Mouse (Mus musculus) MEL (cell line): ENCODE results near the gene Frem1. TPM values are rescaled to one million over a fixed set of nuclear protein-coding genes. Genes with fewer than 3 reads are reported as not detected.

ENCODE experiments used
- DNase-seq: peaks from one replicate; pipeline ENCODE4 v3.0.0; 2011; ENCODE audit warnings: low read depth, low spot score
- H3K27ac ChIP-seq: 2 replicates; pipeline ENCODE4 v1.5.1; 2012; ENCODE audit warnings: low read depth, mild to moderate bottlenecking, control low read depth, low read length, moderate library complexity; ENCODE audit not compliant: control insufficient read depth
- H3K27me3 ChIP-seq, 2 experiments: fragments of 150-350 bp in 1 of 2; sonication (generic) in 1 of 2; 2 replicates each; pipeline ENCODE4 v1.6.1; 2012; ENCODE audit warnings: low read length in 2 of 2, mild to moderate bottlenecking in 2 of 2, improper control_type of control experiment in 1 of 2, moderate library complexity in 1 of 2; ENCODE audit not compliant: insufficient read depth in 2 of 2, control insufficient read depth in 1 of 2
- H3K36me3 ChIP-seq, 2 experiments: 2 replicates each; pipeline ENCODE4 v1.6.1; 2012 to 2014; ENCODE audit warnings: low read length in 2 of 2, improper control_type of control experiment in 1 of 2, inconsistent platforms in 1 of 2, mild to moderate bottlenecking in 1 of 2; ENCODE audit not compliant: insufficient read depth in 2 of 2, control insufficient read depth in 1 of 2
- H3K4me1 ChIP-seq, 2 experiments: fragments of 150-350 bp in 1 of 2; sonication (generic) in 1 of 2; 2 replicates each; pipeline ENCODE4 v1.6.1; 2012; ENCODE audit warnings: low read length in 2 of 2, improper control_type of control experiment in 1 of 2, mild to moderate bottlenecking in 1 of 2; ENCODE audit not compliant: insufficient read depth in 2 of 2, control insufficient read depth in 1 of 2
- H3K4me3 ChIP-seq, 2 experiments: fragments of 150-350 bp in 1 of 2; sonication (generic) in 1 of 2; 2 replicates each; pipeline ENCODE4 v1.5.1; 2012; ENCODE audit warnings: low read depth in 2 of 2, low read length in 2 of 2, mild to moderate bottlenecking in 2 of 2, moderate library complexity in 2 of 2, control low read depth in 1 of 2, improper control_type of control experiment in 1 of 2; ENCODE audit not compliant: control insufficient read depth in 1 of 2, insufficient read depth in 1 of 2
- H3K79me2 ChIP-seq: 2 replicates; pipeline ENCODE4 v1.6.1; 2012; ENCODE audit warnings: mild to moderate bottlenecking, low read length, moderate library complexity; ENCODE audit not compliant: control insufficient read depth, poor library complexity, insufficient read depth
- H3K9ac ChIP-seq: 2 replicates; pipeline ENCODE4 v1.6.1; 2012; ENCODE audit warnings: low read depth, mild to moderate bottlenecking, control low read depth, low read length, moderate library complexity; ENCODE audit not compliant: control insufficient read depth, poor library complexity, severe bottlenecking
- H3K9me3 ChIP-seq: fragments of 150-350 bp; sonication (generic); replicated peaks from 2 replicates; pipeline ENCODE4 v1.6.1; 2012; ENCODE audit warnings: mild to moderate bottlenecking, low read length, improper control_type of control experiment, moderate library complexity; ENCODE audit not compliant: insufficient read depth
- BHLHE40 ChIP-seq: IDR thresholded peaks from 2 replicates; pipeline ENCODE4 v1.6.1; 2012; ENCODE audit warnings: low read depth, mild to moderate bottlenecking, inconsistent platforms, low read length, improper control_type of control experiment, borderline replicate concordance
- CHD2 ChIP-seq: IDR thresholded peaks from 2 replicates; pipeline ENCODE4 v1.6.1; 2011; ENCODE audit warnings: low read length, improper control_type of control experiment
- CTCF ChIP-seq, 3 experiments: IDR thresholded peaks in 2 of 3; conservative IDR thresholded peaks in 1 of 3; 2 replicates each; pipeline ENCODE4 v1.5.1; 2011 to 2012; ENCODE audit warnings: low read length in 3 of 3, low read depth in 2 of 3, mild to moderate bottlenecking in 2 of 3, improper control_type of control experiment in 1 of 3, inconsistent platforms in 1 of 3, mixed read lengths in 1 of 3, moderate library complexity in 1 of 3; ENCODE audit not compliant: control insufficient read depth in 1 of 3, insufficient read depth in 1 of 3, poor library complexity in 1 of 3, severe bottlenecking in 1 of 3
- ELF1 ChIP-seq: IDR thresholded peaks from 2 replicates; pipeline ENCODE4 v1.6.1; 2014; ENCODE audit warnings: low read depth, mild to moderate bottlenecking, inconsistent platforms, low read length, improper control_type of control experiment, moderate library complexity
- EP300 ChIP-seq, 2 experiments: IDR thresholded peaks; 2 replicates each; pipeline ENCODE4 v1.6.1; 2011; ENCODE audit warnings: improper control_type of control experiment in 2 of 2, low read length in 2 of 2, low read depth in 1 of 2, mild to moderate bottlenecking in 1 of 2
- GABPA ChIP-seq: IDR thresholded peaks from 2 replicates; pipeline ENCODE4 v1.6.1; 2012; ENCODE audit warnings: low read depth, mild to moderate bottlenecking, inconsistent platforms, low read length, improper control_type of control experiment, moderate library complexity
- GATA1 ChIP-seq: IDR thresholded peaks from 2 replicates; pipeline ENCODE4 v1.6.1; 2011; ENCODE audit warnings: low read depth, low read length, improper control_type of control experiment
- HCFC1 ChIP-seq: IDR thresholded peaks from 2 replicates; pipeline ENCODE4 v1.6.1; 2012; ENCODE audit warnings: low read depth, mild to moderate bottlenecking, inconsistent platforms, low read length, improper control_type of control experiment, moderate library complexity
- MAFK ChIP-seq: IDR thresholded peaks from 2 replicates; pipeline ENCODE4 v1.6.1; 2011; ENCODE audit warnings: low read depth, mild to moderate bottlenecking, low read length, improper control_type of control experiment, borderline replicate concordance
- MAZ ChIP-seq: IDR thresholded peaks from 2 replicates; pipeline ENCODE4 v1.6.1; 2012; ENCODE audit warnings: low read depth, mild to moderate bottlenecking, inconsistent platforms, low read length, improper control_type of control experiment
- MEF2A ChIP-seq: IDR thresholded peaks from 2 replicates; pipeline ENCODE4 v1.6.1; 2014; ENCODE audit warnings: low read depth, mild to moderate bottlenecking, inconsistent platforms, low read length, improper control_type of control experiment; ENCODE audit not compliant: poor library complexity, insufficient replicate concordance, severe bottlenecking; ENCODE audit errors: extremely low read depth
- MYC ChIP-seq: IDR thresholded peaks from 2 replicates; pipeline ENCODE4 v1.6.1; 2011; ENCODE audit warnings: low read depth, mild to moderate bottlenecking, low read length, improper control_type of control experiment, moderate library complexity
- NELFE ChIP-seq: IDR thresholded peaks from 2 replicates; pipeline ENCODE4 v1.6.1; 2011; ENCODE audit warnings: low read depth, low read length, improper control_type of control experiment
- NRF1 ChIP-seq: IDR thresholded peaks from 2 replicates; pipeline ENCODE4 v1.6.1; 2014; ENCODE audit warnings: low read depth, mild to moderate bottlenecking, inconsistent platforms, low read length, improper control_type of control experiment, moderate library complexity; ENCODE audit not compliant: poor library complexity, insufficient read depth, severe bottlenecking
- POLR2AphosphoS2 ChIP-seq: IDR thresholded peaks from 2 replicates; pipeline ENCODE4 v1.6.1; 2011; ENCODE audit warnings: low read length, improper control_type of control experiment
- POLR2AphosphoS5 ChIP-seq: IDR thresholded peaks from 2 replicates; pipeline ENCODE4 v1.6.1; 2012; ENCODE audit warnings: low read depth, borderline replicate concordance, mild to moderate bottlenecking, inconsistent platforms, low read length, moderate library complexity, mixed read lengths
- RAD21 ChIP-seq: IDR thresholded peaks from 2 replicates; pipeline ENCODE4 v1.6.1; 2011; ENCODE audit warnings: mild to moderate bottlenecking, low read depth, low read length, improper control_type of control experiment
- RCOR1 ChIP-seq: IDR thresholded peaks from 2 replicates; pipeline ENCODE4 v1.6.1; 2012; ENCODE audit warnings: low read depth, mild to moderate bottlenecking, inconsistent platforms, low read length, improper control_type of control experiment
- SIN3A ChIP-seq: IDR thresholded peaks from 2 replicates; pipeline ENCODE4 v1.6.1; 2012; ENCODE audit warnings: low read length, improper control_type of control experiment, inconsistent platforms
- TBP ChIP-seq: IDR thresholded peaks from 2 replicates; pipeline ENCODE4 v1.8.0; 2011; ENCODE audit warnings: low read depth, low read length, improper control_type of control experiment
- TCF12 ChIP-seq: IDR thresholded peaks from 2 replicates; pipeline ENCODE4 v1.6.1; 2014; ENCODE audit warnings: low read depth, mild to moderate bottlenecking, inconsistent platforms, low read length, improper control_type of control experiment, moderate library complexity
- USF1 ChIP-seq: IDR thresholded peaks from 2 replicates; pipeline ENCODE4 v1.6.1; 2014; ENCODE audit warnings: low read depth, mild to moderate bottlenecking, inconsistent platforms, low read length, improper control_type of control experiment, moderate library complexity
- USF2 ChIP-seq, 2 experiments: IDR thresholded peaks; 2 replicates each; pipeline ENCODE4 v1.6.1; 2011 to 2012; ENCODE audit warnings: improper control_type of control experiment in 2 of 2, low read length in 2 of 2, borderline replicate concordance in 1 of 2, inconsistent platforms in 1 of 2, low read depth in 1 of 2, mild to moderate bottlenecking in 1 of 2; ENCODE audit not compliant: insufficient read depth in 1 of 2
- ZKSCAN1 ChIP-seq: IDR thresholded peaks from 2 replicates; pipeline ENCODE4 v1.6.1; 2012; ENCODE audit warnings: low read depth, mild to moderate bottlenecking, inconsistent platforms, low read length, improper control_type of control experiment, moderate library complexity
- ZMIZ1 ChIP-seq: IDR thresholded peaks from 2 replicates; pipeline ENCODE4 v1.6.1; 2012; ENCODE audit warnings: low read depth, mild to moderate bottlenecking, inconsistent platforms, low read length, improper control_type of control experiment, moderate library complexity
- polyA plus RNA-seq, 2 experiments: library from polyadenylated mRNA; stranded (reverse) in 1 of 2; unstranded in 1 of 2; fragments of >175 nt in 1 of 2; fragments of >200 nt in 1 of 2; gene quantifications; 2 replicates each; pipeline versions ENCODE4 v1.2.1 to v1.2.4; 2012; ENCODE audit warnings: low replicate concordance in 2 of 2, low read depth in 1 of 2; ENCODE audit not compliant: insufficient read length in 2 of 2, insufficient read depth in 1 of 2, missing spikeins in 1 of 2
- total RNA-seq: library from RNA; depleted of rRNA; stranded (reverse); fragments of 300-350 nt; gene quantifications from 2 replicates; pipeline ENCODE4 v1.2.3, GENCODE M21; 2012

The Frem1 gene
- total and polyA plus RNA-seq, 3 experiments, result not detected

DNA sequence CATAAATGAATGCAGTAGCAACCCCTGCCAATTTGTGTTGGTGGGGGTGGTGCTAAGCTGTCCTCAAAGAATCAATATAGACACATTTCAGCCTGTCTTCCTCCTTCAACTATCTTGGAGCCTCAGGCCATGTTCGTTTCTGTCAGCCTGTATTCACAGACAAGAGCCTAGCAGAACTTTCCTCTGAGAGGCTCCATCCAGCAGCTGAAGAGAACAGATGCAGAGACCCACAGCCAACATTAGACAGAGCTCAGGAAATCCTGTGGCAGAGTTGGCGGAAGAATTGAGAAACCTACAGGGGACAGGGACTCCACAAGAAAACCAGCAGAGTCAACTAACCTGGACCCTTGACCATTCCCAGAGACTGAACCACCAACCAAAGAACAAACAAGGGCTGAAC is 3.3 kb upstream of the Frem1 start:
- Histone ChIP-seq H3K9ac (no peak overlapping the region), H3K9me3 (no peaks in the 10 kb centered on the region), H3K4me1 (no peaks in the 10 kb centered on the region), H3K27ac (no peak overlapping the region), H3K79me2 (no peaks in the 10 kb centered on the region), H3K4me3 (no peak overlapping the region), H3K27me3 (no peaks in the 10 kb centered on the region), H3K36me3 (no peaks in the 10 kb centered on the region)
- TF ChIP-seq SIN3A (no peak), CHD2 (no peak), NRF1 (no peak), EP300 (IDR thresholded peaks at IDR 0.05; ENCODE audit: low read depth in 1 of 2, low read length in 2 of 2) (no peak), POLR2AphosphoS5 (no peak), RCOR1 (no peak), MAZ (no peak), TBP (no peak)
- no peak for DNase-seq

DNA sequence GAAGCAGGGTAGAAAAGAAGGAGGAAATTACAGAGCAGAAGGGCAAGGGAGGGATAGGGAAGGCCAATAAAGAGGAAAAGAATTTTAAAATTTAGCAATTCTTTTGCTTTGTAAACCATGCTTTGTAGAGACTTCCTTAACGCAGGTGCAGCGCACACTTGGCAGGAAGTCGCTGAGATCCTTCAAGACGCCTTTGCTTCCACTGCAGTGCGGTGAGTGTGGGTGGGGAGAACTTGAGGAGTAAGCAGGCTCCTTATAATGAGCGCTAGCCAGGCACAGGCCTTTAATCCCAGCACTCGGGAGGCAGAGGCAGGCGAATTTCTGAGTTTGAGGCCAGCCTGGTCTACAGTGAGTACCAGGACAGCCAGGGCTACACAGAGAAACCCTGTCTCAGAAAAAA is 1.1 kb upstream of the Frem1 start:
- no peak overlapping the region for H3K27ac ChIP-seq
- no peaks in the 10 kb centered on the region for H3K27me3 ChIP-seq
- no peaks in the 10 kb centered on the region for H3K79me2 ChIP-seq
- no peak overlapping the region for H3K4me3 ChIP-seq
- no peak for TF ChIP-seq TBP
- no peak for TF ChIP-seq BHLHE40
- no peak for TF ChIP-seq RAD21
- TF ChIP-seq SIN3A, result no peak
- TF ChIP-seq RCOR1, result no peak
- TF ChIP-seq ELF1, result no peak
- TF ChIP-seq ZKSCAN1, result no peak
- no peak for TF ChIP-seq CTCF (IDR thresholded peaks at IDR 0.05 in 2 of 3, conservative IDR thresholded peaks at IDR 0.05 in 1 of 3; ENCODE audit: control insufficient read depth in 1 of 3, insufficient read depth in 1 of 3, low read depth in 2 of 3, low read length in 3 of 3, poor library complexity in 1 of 3, severe bottlenecking in 1 of 3)
- TF ChIP-seq ZMIZ1, result no peak
- no peak for TF ChIP-seq GABPA
- TF ChIP-seq TCF12, result no peak
- no peaks in the 10 kb centered on the region for H3K4me1 ChIP-seq
- H3K9ac ChIP-seq, result no peak overlapping the region
- no peaks in the 10 kb centered on the region for H3K36me3 ChIP-seq
- no peaks in the 10 kb centered on the region for H3K9me3 ChIP-seq
- DNase-seq, result no peak

DNA sequence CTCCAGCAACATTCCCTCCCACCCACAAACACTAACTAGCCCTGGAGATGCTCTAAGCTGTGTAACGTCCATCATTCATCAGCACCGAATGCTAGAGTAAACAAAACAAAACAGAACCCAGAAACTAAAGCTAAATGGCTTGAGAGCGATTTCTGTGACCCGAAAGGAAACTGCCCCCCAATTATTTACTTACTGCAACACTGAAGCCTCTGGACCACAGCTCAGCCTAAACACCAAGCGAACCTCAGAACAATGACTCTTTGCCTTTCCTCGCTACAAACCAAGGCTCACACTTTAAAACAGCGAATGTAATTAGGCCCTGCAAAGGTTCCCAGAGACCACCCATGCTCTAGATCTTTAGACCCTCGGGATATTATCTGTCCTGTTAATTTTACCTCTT is 963 bp downstream of the Frem1 start:
- Histone ChIP-seq H3K79me2 (no peaks in the 10 kb centered on the region), H3K9ac (no peak overlapping the region), H3K4me3 (no peak overlapping the region), H3K27ac (no peak overlapping the region), H3K36me3 (no peaks in the 10 kb centered on the region), H3K4me1 (no peaks in the 10 kb centered on the region), H3K9me3 (no peaks in the 10 kb centered on the region), H3K27me3 (no peaks in the 10 kb centered on the region)
- no peak for DNase-seq
- TF ChIP-seq MEF2A, result no peak
- no peak for TF ChIP-seq POLR2AphosphoS5
- TF ChIP-seq ZKSCAN1, result no peak
- no peak for TF ChIP-seq RAD21
- TF ChIP-seq HCFC1, result no peak
- TF ChIP-seq ELF1, result no peak
- no peak for TF ChIP-seq MAFK
- TF ChIP-seq POLR2AphosphoS2, result no peak
- TF ChIP-seq NELFE, result no peak
- TF ChIP-seq NRF1, result no peak
- no peak for TF ChIP-seq USF1
- no peak for TF ChIP-seq TBP
- no peak for TF ChIP-seq GATA1
- no peak for TF ChIP-seq BHLHE40
- no peak for TF ChIP-seq USF2 (IDR thresholded peaks at IDR 0.05; ENCODE audit: borderline replicate concordance in 1 of 2, insufficient read depth in 1 of 2, low read depth in 1 of 2, low read length in 2 of 2)
- TF ChIP-seq MYC, result no peak
